Mouse (Mus musculus) neural tube, embryonic 11.5 days (tissue): ENCODE data around the gene Crtc3. TPM values are rescaled to one million over a fixed set of nuclear protein-coding genes. Genes with fewer than 3 reads are reported as not detected.

Source experiments
- ATAC-seq: fragments of 200-750 bp; cut with Nextera tagmentation; 2 replicates; pipeline ENCODE4 v1.8.0; 2017; ENCODE audit warnings: moderate number of reproducible peaks, mild to moderate bottlenecking, moderate TSS enrichment, moderate library complexity; ENCODE audit not compliant: insufficient read depth, low FRiP score, low TSS enrichment
- DNase-seq: peaks from one replicate; pipeline ENCODE4 v3.0.0-alpha.2; 2015; ENCODE audit warnings: low spot score
- H3K27ac ChIP-seq: fragments of 300-500 bp; sonication (generic); 2 replicates; pipeline ENCODE4 v1.5.1; 2014; ENCODE audit warnings: low read depth, mild to moderate bottlenecking, low read length
- H3K27me3 ChIP-seq: fragments of 300-500 bp; sonication (generic); 2 replicates; pipeline ENCODE4 v1.6.1; 2014; ENCODE audit warnings: mild to moderate bottlenecking, low read length, mixed read lengths; ENCODE audit not compliant: control insufficient read depth, insufficient read depth
- H3K36me3 ChIP-seq: fragments of 300-500 bp; sonication (generic); 2 replicates; pipeline ENCODE4 v1.6.1; 2014; ENCODE audit warnings: mild to moderate bottlenecking, low read length, moderate library complexity, mixed read lengths; ENCODE audit not compliant: control insufficient read depth, insufficient read depth
- H3K4me1 ChIP-seq: fragments of 300-500 bp; sonication (generic); 2 replicates; pipeline ENCODE4 v1.6.1; 2014; ENCODE audit warnings: low read length, mixed read lengths; ENCODE audit not compliant: control insufficient read depth, insufficient read depth
- H3K4me2 ChIP-seq: fragments of 300-500 bp; sonication (generic); 2 replicates; pipeline ENCODE4 v1.6.1; 2014; ENCODE audit warnings: low read depth, mild to moderate bottlenecking, moderate library complexity
- H3K4me3 ChIP-seq: fragments of 300-500 bp; sonication (generic); 2 replicates; pipeline ENCODE4 v1.5.1; 2014; ENCODE audit warnings: low read depth, low read length
- H3K9ac ChIP-seq: fragments of 300-500 bp; sonication (generic); 2 replicates; pipeline ENCODE4 v1.6.1; 2014; ENCODE audit warnings: mild to moderate bottlenecking, low read length
- H3K9me3 ChIP-seq: fragments of 300-500 bp; sonication (generic); 2 replicates; pipeline ENCODE4 v1.6.1; 2016; ENCODE audit warnings: low read length; ENCODE audit not compliant: control insufficient read depth
- whole genome bisulfite sequencing: fragments of 180-500 bp; shearing (Covaris S2); extraction: QIAGEN DNeasy Blood & Tissue Kit; methylation state at CpG from one replicate; pipeline ENCODE4 v1.1.7; 2014; 5-methylcytosine and 5-hydroxymethylcytosine counted together
- polyA plus RNA-seq: library from polyadenylated mRNA; unstranded; fragments of >200 nt; fragmentation: Nextera tagmentation; extraction: Ambion mirVana; gene quantifications from 2 replicates; pipeline ENCODE4 v1.2.1, GENCODE M21; 2014

The Crtc3 gene
- polyA plus RNA-seq, 1 experiment from 2014 or later, result 11.8 TPM

DNA sequence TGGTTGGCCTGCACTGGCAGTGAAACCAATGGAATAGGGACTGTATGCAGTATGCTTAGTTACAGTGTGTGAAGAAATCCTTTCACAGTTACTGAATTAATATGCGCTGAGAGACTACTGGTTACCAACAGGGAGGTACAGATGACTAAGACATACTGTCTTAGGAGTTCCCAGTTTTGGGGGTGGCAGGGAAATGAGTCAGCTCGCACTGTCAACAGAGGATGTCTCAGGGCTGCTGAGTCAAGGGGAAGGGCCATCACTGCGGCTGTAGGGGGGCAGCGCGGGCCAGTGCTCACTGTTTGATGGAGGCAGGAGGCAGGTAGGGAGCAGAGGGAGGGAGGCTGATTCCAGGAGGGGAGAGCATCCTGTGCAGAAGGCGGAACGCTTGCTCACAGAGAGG lies 26.6 kb upstream of the Crtc3 start:
- WGBS, result 89% methylated on average over 7 of the region's 7 CpGs
- Histone ChIP-seq H3K9me3 (no peaks in the 10 kb centered on the region), H3K4me3 (no peak overlapping the region), H3K4me1 (no peaks in the 10 kb centered on the region), H3K27me3 (no peaks in the 10 kb centered on the region), H3K4me2 (no peak overlapping the region), H3K9ac (no peak overlapping the region), H3K27ac (no peak overlapping the region), H3K36me3 (no peaks in the 10 kb centered on the region; the same call in 1 of the 2 replicates)
- DNase-seq (no peak), ATAC-seq (no peak)

DNA sequence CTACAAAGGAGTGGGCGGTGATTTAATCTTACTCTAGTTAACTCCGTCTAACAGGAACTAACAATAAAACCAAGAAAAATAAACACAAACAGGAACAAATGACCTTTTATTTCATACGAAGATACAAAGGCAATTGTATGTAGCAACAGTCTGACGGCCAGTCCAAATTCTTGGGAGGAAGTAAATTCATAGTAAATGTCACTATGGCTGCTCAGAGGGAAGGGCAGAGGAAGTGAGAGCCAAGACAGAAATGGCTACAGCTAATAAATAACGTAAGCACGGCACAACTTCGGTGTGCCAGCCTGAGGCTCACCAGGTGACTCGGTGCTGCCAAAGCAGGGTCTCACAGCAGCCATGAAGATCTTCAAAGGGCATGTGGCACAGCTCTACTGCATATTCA lies 22.8 kb upstream of the Crtc3 start:
- Histone ChIP-seq H3K27ac (no peak overlapping the region), H3K4me1 (no peaks in the 10 kb centered on the region), H3K9ac (no peak overlapping the region), H3K36me3 (no peaks in the 10 kb centered on the region; the same call in 1 of the 2 replicates), H3K4me2 (no peak overlapping the region), H3K4me3 (no peak overlapping the region), H3K9me3 (no peaks in the 10 kb centered on the region), H3K27me3 (no peaks in the 10 kb centered on the region)
- no peak for ATAC-seq
- WGBS, result 74% methylated on average over 8 of the region's 8 CpGs
- no peak for DNase-seq

DNA sequence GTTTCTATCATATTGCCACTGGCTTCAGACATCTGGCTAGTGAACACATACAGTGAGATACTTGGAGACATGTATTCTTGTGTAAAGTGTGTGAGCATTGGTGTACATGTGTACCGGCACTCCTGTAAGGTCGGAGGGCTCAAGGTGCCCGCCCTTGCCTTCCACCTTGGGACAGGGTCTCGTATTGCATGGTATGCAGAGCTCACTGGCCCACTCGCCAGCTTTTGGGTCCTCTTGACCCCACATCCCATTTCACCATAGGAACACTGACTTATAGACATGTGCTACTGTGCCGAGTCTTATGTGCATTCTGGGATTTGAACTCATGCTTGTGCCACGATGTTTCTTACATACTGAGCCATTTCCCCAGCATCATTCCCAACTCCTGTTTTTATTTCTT lies 21.7 kb upstream of the Crtc3 start:
- Histone ChIP-seq H3K27me3 (no peaks in the 10 kb centered on the region), H3K4me3 (no peak overlapping the region), H3K4me2 (no peak overlapping the region), H3K4me1 (no peaks in the 10 kb centered on the region), H3K9me3 (no peaks in the 10 kb centered on the region), H3K9ac (no peak overlapping the region), H3K36me3 (no peaks in the 10 kb centered on the region; the same call in 1 of the 2 replicates), H3K27ac (no peak overlapping the region)
- DNase-seq (no peak), ATAC-seq (no peak)
- 92% methylated on average over 7 of the region's 7 CpGs for WGBS

DNA sequence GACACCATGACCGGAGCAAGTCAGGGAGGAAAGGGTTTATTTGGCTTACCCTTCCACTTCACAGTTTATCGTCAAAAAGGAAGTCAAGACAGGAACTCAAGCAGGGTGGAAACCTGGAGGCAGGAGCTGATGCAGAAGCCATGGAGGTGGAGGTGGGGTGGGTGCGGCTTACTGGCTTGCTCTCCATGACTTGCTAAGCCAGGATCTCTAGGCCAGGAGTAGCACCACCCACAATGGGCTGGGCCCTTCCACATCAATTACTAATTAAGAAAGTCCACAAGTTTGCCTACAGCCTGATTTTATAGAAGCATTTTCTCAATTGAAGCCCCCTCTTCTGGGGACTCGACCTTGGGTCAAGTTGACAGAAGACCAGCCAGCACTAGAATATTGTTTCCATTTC lies 15.4 kb upstream of the Crtc3 start:
- no peak for DNase-seq
- Histone ChIP-seq H3K4me3 (no peak overlapping the region), H3K27me3 (no peaks in the 10 kb centered on the region), H3K4me2 (no peak overlapping the region), H3K9me3 (no peaks in the 10 kb centered on the region), H3K27ac (no peak overlapping the region), H3K4me1 (no peaks in the 10 kb centered on the region), H3K9ac (no peak overlapping the region), H3K36me3 (no peaks in the 10 kb centered on the region)
- ATAC-seq, result no peak
- WGBS, result 92% methylated on average over 4 of the region's 4 CpGs

DNA sequence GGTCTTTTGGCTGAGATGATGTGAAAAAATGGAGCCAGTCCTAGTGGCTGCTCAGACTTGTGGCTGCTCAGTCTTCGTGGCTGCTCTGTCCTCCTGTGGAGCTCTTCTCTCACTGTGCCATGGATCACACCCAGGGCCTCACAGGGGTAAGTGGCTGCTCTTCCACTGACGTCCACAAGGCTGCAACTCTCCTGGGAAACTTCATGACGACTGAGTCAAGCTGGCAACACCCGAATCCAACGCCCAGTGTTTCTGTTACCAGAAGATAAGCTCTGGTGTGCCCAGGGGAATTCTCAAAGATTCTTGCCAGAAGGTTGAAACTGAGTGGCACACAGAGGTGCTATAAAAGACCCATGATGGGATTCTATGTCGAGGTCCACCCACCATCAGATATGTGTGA lies 13.8 kb upstream of the Crtc3 start:
- H3K4me3 ChIP-seq, result no peak overlapping the region
- no peaks in the 10 kb centered on the region for H3K36me3 ChIP-seq
- DNase-seq (no peak), ATAC-seq (no peak)
- H3K4me2 ChIP-seq, result no peak overlapping the region
- no peaks in the 10 kb centered on the region for H3K4me1 ChIP-seq
- WGBS, result 73% methylated on average over 6 of the region's 6 CpGs
- no peak overlapping the region for H3K9ac ChIP-seq
- H3K27me3 ChIP-seq, result no peaks in the 10 kb centered on the region
- no peaks in the 10 kb centered on the region for H3K9me3 ChIP-seq
- H3K27ac ChIP-seq, result no peak overlapping the region

DNA sequence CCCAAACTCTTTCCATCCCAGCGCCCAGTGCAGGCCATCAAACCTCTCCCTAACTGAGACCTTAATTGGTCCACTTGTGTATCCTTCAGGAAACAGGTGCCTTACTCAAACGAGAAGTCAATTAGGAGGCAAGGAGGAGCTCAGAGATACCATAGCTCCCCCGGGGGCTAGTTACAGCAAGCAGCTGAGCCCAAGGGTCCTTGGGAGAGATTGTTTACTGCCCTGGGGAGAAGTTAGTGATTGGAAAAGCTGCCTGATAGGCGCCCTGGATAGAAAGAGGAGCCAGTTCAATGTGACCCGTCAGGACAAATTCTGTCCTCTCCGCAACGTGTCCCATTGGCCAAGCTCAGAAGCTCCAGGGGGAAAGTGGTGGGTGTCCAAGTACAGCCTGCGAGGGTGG lies 11.0 kb upstream of the Crtc3 start:
- no peaks in the 10 kb centered on the region for H3K9me3 ChIP-seq
- ATAC-seq (no peak), DNase-seq (no peak)
- H3K27me3 ChIP-seq, result no peaks in the 10 kb centered on the region
- no peaks in the 10 kb centered on the region for H3K36me3 ChIP-seq
- H3K4me3 ChIP-seq, result no peak overlapping the region
- WGBS, result 70% methylated on average over 8 of the region's 8 CpGs
- no peak overlapping the region for H3K27ac ChIP-seq
- H3K4me1 ChIP-seq, result no peaks in the 10 kb centered on the region
- H3K9ac ChIP-seq, result no peak overlapping the region
- no peak overlapping the region for H3K4me2 ChIP-seq

DNA sequence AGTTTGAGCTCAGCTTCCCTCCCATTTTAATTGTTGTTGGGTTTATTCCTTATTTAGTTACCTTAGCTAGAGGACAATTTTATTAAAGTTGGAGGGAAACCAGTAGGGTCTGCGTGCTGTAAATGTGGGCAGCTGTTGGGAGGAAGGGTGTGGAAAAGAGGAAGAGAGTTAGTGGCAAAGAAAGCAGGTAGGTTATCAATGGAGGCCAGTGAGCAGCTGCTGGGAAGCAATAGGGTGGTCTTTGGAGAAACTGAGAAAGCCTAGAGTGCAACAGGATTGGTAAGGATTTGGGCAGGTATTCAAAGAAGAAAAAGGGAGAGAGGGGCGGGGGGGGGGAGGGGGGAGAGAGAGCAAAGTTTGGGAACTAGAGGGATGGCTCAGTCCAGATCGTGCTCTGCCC lies 10.3 kb upstream of the Crtc3 start:
- DNase-seq (no peak), ATAC-seq (no peak)
- Histone ChIP-seq H3K27me3 (no peaks in the 10 kb centered on the region), H3K4me1 (no peaks in the 10 kb centered on the region), H3K9ac (no peak overlapping the region), H3K4me3 (no peak overlapping the region), H3K27ac (no peak overlapping the region), H3K9me3 (peaks cover 2% of the 10 kb centered on the region; the same call in 1 of the 2 replicates), H3K4me2 (no peak overlapping the region), H3K36me3 (no peaks in the 10 kb centered on the region)
- 89% methylated on average over 2 of the region's 3 CpGs for WGBS

DNA sequence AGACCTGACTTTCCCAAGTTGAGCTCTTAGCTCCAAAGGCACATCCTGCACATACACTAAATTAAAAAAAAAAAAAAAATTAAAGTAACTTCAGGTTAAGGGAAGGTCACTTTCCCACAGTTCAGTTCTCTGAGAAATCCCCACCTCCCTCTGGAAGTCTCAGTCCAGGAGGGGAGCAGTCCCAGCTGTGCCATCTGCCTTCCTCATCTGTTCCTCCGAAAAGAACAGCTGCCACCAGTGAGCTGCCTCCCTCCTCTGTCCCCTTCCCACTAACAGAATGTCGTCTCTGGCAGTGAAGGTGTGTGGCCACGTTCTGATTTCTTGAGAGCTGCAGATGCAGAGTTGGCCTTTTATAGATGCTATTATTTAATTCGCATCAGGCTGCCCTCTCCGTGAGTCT lies 9.2 kb upstream of the Crtc3 start:
- H3K4me2 ChIP-seq, result no peak overlapping the region
- H3K4me3 ChIP-seq, result no peak overlapping the region
- no peak overlapping the region for H3K9ac ChIP-seq
- H3K27me3 ChIP-seq, result no peaks in the 10 kb centered on the region
- DNase-seq, result no peak
- H3K27ac ChIP-seq, result no peak overlapping the region
- no peaks in the 10 kb centered on the region for H3K4me1 ChIP-seq
- no peaks in the 10 kb centered on the region for H3K36me3 ChIP-seq
- peaks cover 2% of the 10 kb centered on the region; the same call in 1 of the 2 replicates for H3K9me3 ChIP-seq
- 60% methylated on average over 5 of the region's 5 CpGs for WGBS
- ATAC-seq, result no peak

DNA sequence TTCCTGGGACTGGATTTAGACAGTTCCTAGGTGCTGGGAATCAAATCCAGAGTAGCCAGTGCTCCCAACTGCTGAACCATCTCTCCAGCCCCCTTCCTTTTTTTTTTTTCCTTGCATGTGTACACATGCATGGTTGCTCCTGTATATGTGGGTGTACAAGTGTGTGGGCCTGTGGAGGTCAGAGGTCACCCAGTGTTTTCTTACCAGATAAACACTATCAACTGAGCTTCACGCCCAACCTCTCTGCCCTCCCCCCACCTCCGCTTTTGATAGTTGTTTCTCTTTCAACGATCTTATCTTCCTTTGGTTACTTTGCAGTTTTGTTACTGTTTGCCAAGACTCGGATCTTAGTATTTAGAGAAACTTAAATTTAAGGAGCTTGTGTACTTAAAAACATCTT lies 8.2 kb upstream of the Crtc3 start:
- H3K4me1 ChIP-seq, result no peaks in the 10 kb centered on the region
- no peak overlapping the region for H3K27ac ChIP-seq
- no peaks in the 10 kb centered on the region for H3K36me3 ChIP-seq
- H3K4me2 ChIP-seq, result no peak overlapping the region
- DNase-seq (no peak), ATAC-seq (no peak)
- H3K27me3 ChIP-seq, result no peaks in the 10 kb centered on the region
- no peak overlapping the region for H3K9ac ChIP-seq
- H3K4me3 ChIP-seq, result no peak overlapping the region
- 68% methylated on average over 4 of the region's 4 CpGs for WGBS
- peaks cover 2% of the 10 kb centered on the region; the same call in 1 of the 2 replicates for H3K9me3 ChIP-seq
